In genomic region chr3:137652853-137653252, GRCm38 (mm10) we compare ENCODE assay signal across 46 mouse cellular contexts. TPM values are rescaled to one million over a fixed set of nuclear protein-coding genes. Genes with fewer than 3 reads are reported as not detected.
"Had no signal": no experiment of that assay in that cellular context is flagged by ENCODE, and none has a peak within 500 bp of the region (broad histone marks: within the 10 kb centered on the region; RNA-seq: fewer than 3 reads in every experiment).

No protein-coding gene starts in this region.

- ATAC-seq: liver, embryonic 12.5 days; liver, postnatal 0 days; lung, postnatal 0 days; midbrain, embryonic 13.5 days; midbrain, embryonic 15.5 days; midbrain, embryonic 16.5 days had no signal

- H3K4me2 ChIP-seq: limb, embryonic 12.5 days; limb, embryonic 13.5 days; limb, embryonic 15.5 days; liver, embryonic 11.5 days; liver, embryonic 12.5 days; liver, embryonic 13.5 days; liver, embryonic 15.5 days; lung, embryonic 14.5 days; lung, embryonic 15.5 days; midbrain, embryonic 12.5 days; midbrain, embryonic 13.5 days; midbrain, embryonic 15.5 days had no signal

- H3K4me1 ChIP-seq: limb, embryonic 12.5 days; limb, embryonic 15.5 days; liver, embryonic 12.5 days; liver, embryonic 13.5 days; liver, embryonic 15.5 days; lung, embryonic 15.5 days; megakaryocyte, embryonic 14.5 days; midbrain, embryonic 12.5 days; midbrain, embryonic 15.5 days had no signal

- H3K9me3 ChIP-seq: limb, embryonic 12.5 days; limb, embryonic 13.5 days; limb, embryonic 15.5 days; liver, embryonic 12.5 days; liver, embryonic 13.5 days; liver, embryonic 15.5 days; lung, embryonic 15.5 days; megakaryocyte, embryonic 14.5 days; midbrain, embryonic 10.5 days; midbrain, embryonic 12.5 days; midbrain, embryonic 13.5 days; midbrain, embryonic 15.5 days had no signal

- H3K4me3 ChIP-seq: left cerebral cortex, adult 2 months; limb, embryonic 12.5 days; limb, embryonic 13.5 days; limb, embryonic 15.5 days; liver, embryonic 12.5 days; liver, embryonic 13.5 days; liver, embryonic 15.5 days; lung, embryonic 15.5 days; megakaryocyte, embryonic 14.5 days; midbrain, embryonic 10.5 days; midbrain, embryonic 12.5 days; midbrain, embryonic 13.5 days; midbrain, embryonic 15.5 days; myocyte had no signal

- H3K9ac ChIP-seq: limb, embryonic 12.5 days; limb, embryonic 13.5 days; limb, embryonic 15.5 days; liver, embryonic 12.5 days; liver, embryonic 13.5 days; liver, embryonic 14.5 days; liver, embryonic 15.5 days; liver, postnatal 0 days; lung, embryonic 14.5 days; lung, embryonic 15.5 days; midbrain, embryonic 12.5 days; midbrain, embryonic 13.5 days; midbrain, embryonic 15.5 days had no signal

- H3K27ac ChIP-seq: left cerebral cortex, adult 2 months; limb, embryonic 12.5 days; limb, embryonic 13.5 days; limb, embryonic 15.5 days; liver, embryonic 12.5 days; liver, embryonic 13.5 days; liver, embryonic 14.5 days; liver, embryonic 15.5 days; lung, embryonic 15.5 days; macrophage; midbrain, embryonic 10.5 days; midbrain, embryonic 12.5 days; midbrain, embryonic 13.5 days; midbrain, embryonic 15.5 days had no signal

- H3K27me3 ChIP-seq: limb, embryonic 12.5 days; limb, embryonic 13.5 days; limb, embryonic 15.5 days; liver, embryonic 12.5 days; liver, embryonic 13.5 days; liver, embryonic 15.5 days; lung, embryonic 15.5 days; megakaryocyte, embryonic 14.5 days; midbrain, embryonic 12.5 days; midbrain, embryonic 13.5 days; midbrain, embryonic 15.5 days had no signal

- H3K36me3 ChIP-seq: limb, embryonic 12.5 days; limb, embryonic 13.5 days; limb, embryonic 15.5 days; liver, embryonic 12.5 days; liver, embryonic 13.5 days; liver, embryonic 15.5 days; lung, embryonic 15.5 days; midbrain, embryonic 10.5 days; midbrain, embryonic 12.5 days; midbrain, embryonic 13.5 days; midbrain, embryonic 15.5 days had no signal

- DNase-seq: left cerebral cortex, postnatal 4 days; liver; liver, embryonic 13.5 days; liver, postnatal 0 days; lung, adult 18-20 months; lung, adult 2 months; lung, embryonic 14.5 days; lung, postnatal 10 days; lung, postnatal 14 days; lung, postnatal 36 days; lung, postnatal 4 days had no signal

RNA-seq across cellular contexts. Expression of gene Gm21962, which starts 18.5 kb away (rescaled TPM):
- total RNA-seq: left cerebral cortex, adult 18-20 months; left cerebral cortex, adult 2 months; left cerebral cortex, adult 8-10 months; left cerebral cortex, postnatal 10 days; left cerebral cortex, postnatal 14 days; left cerebral cortex, postnatal 25 days; left cerebral cortex, postnatal 36 days; left cerebral cortex, postnatal 4 days; liver, adult 2 months; megakaryocyte, adult 5-6 weeks; megakaryocyte-erythroid progenitor cell, adult 5-6 weeks; midbrain, postnatal 0 days had no signal
- polyA plus RNA-seq: limb, embryonic 11.5 days; limb, embryonic 12.5 days; limb, embryonic 13.5 days; limb, embryonic 14.5 days; limb, embryonic 15.5 days; liver, adult 2 months; liver, embryonic 11.5 days; liver, embryonic 12.5 days; liver, embryonic 13.5 days; liver, embryonic 14.5 days; liver, embryonic 15.5 days; liver, embryonic 16.5 days; liver, postnatal 0 days; lung, adult 2 months; lung, embryonic 14.5 days; lung, embryonic 15.5 days; lung, embryonic 16.5 days; lung, postnatal 0 days; macrophage; midbrain, embryonic 10.5 days; midbrain, embryonic 12.5 days; midbrain, embryonic 13.5 days; midbrain, embryonic 15.5 days; midbrain, embryonic 16.5 days; midbrain, postnatal 0 days; myocyte; neural tube, embryonic 11.5 days had no signal

RNA-seq across cellular contexts. Expression of gene Ddit4l, which starts 31.4 kb away (rescaled TPM):
- total RNA-seq: megakaryocyte progenitor cell, adult 5-6 weeks; megakaryocyte, adult 5-6 weeks; megakaryocyte-erythroid progenitor cell, adult 5-6 weeks; monocyte, adult 5-6 weeks had no signal
- polyA plus RNA-seq: macrophage had no signal
